Mouse (Mus musculus): Measurements from ENCODE around the gene Gm44973.

Gm44973 gene

GRCm38 (mm10) chr7:5080815-5081214 lies 65.5 kb downstream of the Gm44973 start:
- no peak for DNase-seq (ENCODE audit: low read depth, low spot score)

GRCm38 (mm10) chr7:5081241-5081640 lies 65.9 kb downstream of the Gm44973 start:
- no peak for DNase-seq (ENCODE audit: low read depth, low spot score)

GRCm38 (mm10) chr7:5081939-5082338 lies 66.6 kb downstream of the Gm44973 start:
- DNase-seq (ENCODE audit: low read depth, low spot score) = no peak

Measured in c-Kit-negative CD71-positive TER-119-positive erythroid progenitor cells, embryonic 14.5 days (primary cell).